Mouse (Mus musculus) heart, adult 9 months (tissue): ENCODE data around the gene Bnip3.
A peak's percentile ranks its signal among the peaks of the same experiment; 100 is the strongest.

Source experiments
- DNase-seq, 2 experiments: peaks; one replicate each; pipeline ENCODE4 v3.0.0; 2022; ENCODE audit warnings: low spot score in 2 of 2

Gene Bnip3

DNA sequence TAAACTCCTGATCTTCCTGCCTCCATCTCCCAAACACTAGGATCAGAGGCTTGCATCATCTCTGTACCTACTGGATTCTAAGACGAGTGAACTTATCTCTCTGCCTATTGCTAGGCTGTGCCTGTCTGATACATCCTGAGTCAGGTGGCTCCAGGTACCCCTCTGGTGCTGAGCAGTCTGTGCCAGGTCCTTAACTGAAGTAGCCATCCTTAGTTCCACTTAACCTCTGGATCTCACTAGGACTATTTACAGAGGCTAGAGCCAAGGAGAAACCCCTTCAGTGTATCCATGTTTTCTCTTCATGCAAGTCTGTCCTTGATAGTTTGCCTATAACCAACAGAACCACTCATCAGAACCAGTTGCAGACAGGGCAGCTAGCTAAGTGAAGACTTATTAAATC lies 2.9 kb downstream of the Bnip3 start:
- no peak for DNase-seq

DNA sequence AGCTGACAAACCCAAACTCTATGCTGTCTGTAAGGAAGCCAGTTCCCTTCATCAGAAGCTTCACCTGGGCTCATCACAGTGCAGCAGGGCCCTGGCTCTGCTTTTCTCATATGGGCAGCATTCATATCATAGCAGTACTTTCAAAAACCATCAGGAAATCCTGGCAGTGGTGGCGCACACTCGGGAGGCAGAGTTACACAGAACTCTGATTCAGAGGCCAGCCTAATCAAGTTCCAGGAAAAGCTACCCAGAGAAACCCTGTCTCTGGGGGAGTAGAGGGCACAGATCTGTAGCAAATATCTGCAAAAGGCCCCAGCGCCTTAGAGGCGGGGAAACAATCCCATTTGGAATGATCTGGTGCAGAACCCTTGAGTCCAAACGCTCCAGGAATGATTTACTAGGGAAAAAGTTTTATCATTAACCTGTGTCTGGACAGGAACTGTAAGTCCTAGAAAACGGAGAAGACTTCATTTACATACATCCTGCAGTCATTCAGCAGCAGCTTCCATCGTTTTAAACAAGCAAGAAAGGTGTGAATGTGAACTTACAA lies 5.4 kb downstream of the Bnip3 start:
- no peak for DNase-seq

DNA sequence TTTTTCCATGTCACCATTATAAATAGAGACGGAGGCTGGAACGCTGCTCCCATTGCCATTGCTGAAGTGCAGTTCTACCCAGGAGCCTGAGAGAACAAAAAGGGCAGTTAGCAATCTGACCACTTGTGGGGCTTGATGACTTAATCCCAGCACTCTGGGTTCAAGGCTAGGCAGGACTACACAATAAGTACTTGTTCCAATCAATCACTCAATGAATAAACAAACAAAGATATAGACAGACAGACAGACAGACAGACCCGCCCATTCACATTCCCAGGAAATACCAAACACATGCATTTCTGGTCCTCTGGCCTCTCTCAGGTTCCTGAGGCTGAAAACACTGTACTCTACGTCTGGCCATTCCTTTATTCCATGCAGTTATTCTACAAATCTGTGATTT lies 10.6 kb downstream of the Bnip3 start:
- DNase-seq, result no peak

DNA sequence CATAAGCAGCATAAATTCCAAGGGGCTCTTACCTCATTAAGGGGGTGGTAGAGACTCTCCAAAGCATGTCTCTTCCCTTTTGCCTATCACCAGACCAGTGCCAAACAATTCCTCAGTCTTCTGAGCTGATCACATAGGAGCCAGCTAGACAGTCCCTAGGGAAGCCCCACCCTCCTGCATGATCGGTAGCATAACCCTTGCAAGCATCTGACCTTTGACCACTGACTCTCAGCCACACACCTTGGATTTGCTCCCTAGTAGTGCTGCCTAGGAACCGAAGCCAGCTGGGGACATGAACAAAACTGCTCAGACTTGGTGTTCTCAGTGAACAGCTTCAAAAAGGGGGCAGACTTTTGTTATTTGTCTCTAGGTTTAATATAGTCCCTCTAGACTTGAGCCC lies 11.2 kb downstream of the Bnip3 start:
- no peak for DNase-seq

DNA sequence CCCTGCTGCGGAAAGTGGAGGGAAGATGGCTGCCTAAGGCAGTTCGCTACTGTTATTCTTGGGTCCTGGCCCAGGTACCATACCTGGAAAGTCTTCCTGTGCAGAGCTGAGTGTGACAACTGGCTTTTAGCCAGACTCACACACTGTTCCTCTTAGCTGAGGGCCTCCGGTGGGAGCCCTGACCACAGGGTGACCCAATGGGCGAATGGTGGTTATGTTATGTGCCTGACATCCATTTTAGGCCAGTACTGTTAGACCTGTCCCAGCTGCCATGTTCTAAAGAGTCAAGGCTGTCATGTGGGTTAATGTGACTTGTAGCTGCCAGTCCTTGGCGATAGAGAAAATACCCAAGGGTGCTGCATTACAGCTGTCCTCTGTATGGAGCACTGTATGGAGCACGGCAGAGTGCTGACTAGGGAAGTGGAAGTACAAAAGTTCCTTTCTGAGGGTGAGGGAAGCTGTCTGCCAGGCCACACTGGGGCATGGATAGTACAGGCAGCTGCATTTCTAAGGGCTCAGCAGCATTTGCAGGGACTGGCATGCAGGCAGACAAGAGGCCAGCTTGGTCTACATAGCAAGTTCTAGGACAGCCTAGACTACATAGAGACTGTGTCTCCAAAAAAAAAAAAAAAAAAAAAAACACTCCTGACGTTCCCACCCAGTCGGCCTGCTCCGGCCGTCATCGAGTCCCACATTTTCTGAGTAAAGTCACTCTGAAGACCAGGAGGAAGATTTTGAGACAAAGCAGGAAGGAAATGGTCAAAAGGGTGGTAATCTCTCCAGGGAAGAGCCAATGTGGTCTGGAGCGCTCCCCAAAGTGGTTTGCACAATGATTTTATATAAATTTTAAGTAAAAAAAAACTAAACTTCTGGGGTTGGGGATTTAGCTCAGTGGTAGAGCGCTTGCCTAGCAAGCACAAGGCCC lies 23.7 kb downstream of the Bnip3 start:
- no peak for DNase-seq

DNA sequence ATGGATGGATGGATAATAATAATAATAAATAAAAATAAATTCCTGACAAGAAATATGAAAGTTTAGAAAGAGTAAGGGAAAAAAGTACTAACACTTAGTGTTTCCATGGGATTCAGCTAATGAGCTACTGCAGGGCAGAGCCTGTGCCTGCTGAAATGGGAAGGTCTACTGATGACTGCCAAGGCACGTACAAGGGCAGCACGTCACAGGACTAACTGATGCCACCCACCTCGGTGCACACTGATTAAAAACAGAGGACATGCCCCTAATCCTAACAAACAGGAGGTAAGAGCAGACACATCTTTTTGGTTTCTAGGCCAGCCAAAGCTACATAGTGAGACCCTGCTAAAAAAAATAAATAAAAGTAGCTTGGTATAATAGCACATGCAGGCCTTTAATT lies 25.6 kb downstream of the Bnip3 start:
- no peak for DNase-seq

DNA sequence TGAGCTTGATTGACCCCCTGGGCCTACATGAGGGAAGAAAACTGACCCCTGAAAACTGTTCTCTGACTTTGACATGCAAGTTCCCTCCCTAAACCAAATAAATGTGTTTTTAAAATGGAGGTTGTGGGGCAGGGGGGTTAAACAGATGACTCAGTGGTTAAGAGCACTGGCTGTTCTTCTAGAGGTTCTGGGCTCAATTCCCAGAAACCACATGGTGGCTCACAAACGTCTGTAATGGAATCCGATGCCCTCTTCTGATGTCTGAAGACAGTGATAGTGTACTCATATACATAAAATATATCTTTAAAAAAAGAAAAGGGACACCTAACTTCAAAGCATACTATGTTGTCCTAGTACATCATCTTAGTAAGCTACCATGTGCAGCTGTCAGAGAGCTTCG lies 34.3 kb downstream of the Bnip3 start:
- DNase-seq, result no peak

DNA sequence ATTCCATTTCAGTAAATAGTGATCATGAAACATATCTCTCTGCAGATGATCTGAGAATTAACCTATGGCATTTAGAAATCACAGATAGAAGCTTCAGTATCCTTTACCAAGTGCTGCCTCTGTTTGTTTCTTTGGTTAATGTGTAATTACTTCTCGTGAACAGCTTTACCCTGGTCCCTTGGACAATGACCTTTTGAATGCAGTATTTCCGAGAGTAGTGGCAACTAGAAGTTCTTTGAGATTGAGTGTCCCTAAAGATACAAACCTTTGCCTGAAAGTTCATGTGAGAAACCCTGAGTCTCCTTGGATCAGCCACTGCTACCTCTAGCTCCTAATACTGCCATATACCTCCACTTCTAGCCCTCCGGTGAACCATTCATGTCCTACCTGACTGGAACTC lies 36.4 kb downstream of the Bnip3 start:
- no peak for DNase-seq

DNA sequence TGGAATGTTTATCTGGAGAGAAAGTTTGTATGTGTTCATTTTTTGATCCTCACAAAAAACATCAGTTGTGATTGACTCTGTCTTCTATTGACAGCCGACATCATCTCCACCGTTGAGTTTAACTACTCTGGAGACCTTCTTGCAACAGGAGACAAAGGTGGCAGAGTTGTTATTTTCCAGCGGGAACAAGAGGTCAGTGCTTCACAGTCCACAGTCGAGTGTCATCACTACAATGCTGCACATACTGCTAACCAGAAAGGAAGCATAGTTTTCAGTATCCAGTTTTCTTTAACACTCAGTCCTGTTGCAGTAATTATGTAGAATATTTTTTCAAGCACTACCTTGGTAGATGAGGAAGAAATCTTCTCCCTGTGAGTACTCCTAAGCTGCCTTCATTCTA lies 41.0 kb downstream of the Bnip3 start:
- no peak for DNase-seq

DNA sequence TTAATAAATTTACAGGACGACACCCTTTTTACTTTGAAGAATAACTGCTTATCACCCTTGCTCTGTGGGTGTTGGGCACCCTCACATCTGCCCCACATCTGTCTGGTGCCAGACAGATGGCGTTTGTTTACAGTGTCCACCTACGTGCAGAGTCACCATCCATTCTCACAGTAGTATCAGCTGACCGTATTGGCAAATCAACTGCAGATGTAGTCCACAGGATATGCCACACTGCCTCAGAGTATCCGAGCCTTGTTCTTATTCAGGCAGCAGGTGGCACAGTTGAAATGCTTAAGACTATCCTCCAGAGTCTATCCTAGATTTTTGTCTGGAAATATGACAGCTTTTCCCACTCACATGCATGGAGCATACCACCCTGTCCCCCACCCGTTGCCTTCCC lies 42.0 kb downstream of the Bnip3 start:
- DNase-seq, result no peak

DNA sequence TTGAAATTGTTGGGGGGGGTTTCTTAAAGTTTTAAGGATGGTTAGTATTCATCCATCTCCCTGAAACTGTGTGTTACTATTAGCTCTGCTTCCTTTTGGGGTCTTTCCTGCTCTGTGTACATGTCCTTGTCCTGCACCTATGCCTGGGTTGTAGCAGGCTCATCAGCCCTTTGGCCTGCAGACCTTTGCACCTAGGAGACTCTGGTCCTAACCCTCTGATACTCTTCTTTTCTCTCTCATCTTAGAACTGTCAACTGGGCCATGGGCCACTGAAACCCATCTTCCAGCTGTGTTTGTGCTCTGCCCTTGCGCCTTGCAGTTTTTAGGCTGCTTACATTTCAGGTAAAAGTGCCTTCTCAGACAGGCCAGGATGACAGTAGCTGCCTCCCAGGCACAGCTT lies 44.5 kb downstream of the Bnip3 start:
- DNase-seq, result no peak

DNA sequence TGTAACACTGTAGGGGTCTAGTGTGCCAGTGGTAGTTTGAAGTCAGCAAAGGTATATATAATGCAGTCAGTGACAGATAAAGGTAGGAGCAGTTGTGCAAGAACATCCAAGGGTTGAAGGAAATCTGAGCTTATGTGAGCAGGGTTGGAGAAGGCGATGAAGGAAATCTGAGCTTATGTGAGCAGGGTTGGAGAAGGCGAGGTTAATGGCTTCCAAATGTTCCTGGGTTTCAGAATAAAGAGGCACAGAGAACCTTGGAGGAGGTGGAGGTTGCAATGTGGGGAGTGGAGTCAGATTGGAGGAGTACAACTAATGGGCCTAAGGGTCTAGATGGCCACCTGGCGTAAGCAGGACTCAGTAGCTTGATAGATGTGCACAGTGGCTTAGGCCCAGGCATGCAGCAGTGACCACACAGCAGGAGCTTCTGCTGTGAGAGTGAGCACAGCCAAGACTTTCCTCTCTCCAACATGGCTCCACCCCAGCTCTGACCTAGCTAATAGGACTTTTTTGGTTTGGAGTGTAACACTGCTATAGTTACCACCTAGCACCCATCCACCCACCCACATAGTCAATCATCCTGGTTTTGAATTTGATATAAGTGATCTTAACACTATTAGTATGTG lies 45.3 kb downstream of the Bnip3 start:
- DNase-seq, result no peak

DNA sequence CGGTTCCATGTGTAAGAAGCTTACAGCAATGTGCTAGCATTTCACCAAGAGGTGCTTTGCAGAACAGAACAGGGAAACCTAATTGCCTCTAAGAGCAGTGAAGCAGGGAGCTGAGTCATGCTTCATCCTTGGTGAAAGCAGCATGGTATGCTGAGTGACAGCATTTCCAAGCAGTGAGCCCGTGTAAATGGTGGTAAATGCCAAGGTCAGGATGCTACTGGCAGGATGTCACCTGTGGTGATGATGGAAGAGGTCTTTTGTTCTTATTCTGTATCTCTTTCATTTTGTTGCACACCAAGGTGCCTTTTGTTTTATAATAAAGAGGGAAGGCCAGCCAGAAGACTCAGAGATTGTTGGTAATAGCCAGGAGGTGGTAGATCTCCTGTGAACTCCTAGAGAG lies 52.6 kb downstream of the Bnip3 start:
- DNase-seq, result no peak

DNA sequence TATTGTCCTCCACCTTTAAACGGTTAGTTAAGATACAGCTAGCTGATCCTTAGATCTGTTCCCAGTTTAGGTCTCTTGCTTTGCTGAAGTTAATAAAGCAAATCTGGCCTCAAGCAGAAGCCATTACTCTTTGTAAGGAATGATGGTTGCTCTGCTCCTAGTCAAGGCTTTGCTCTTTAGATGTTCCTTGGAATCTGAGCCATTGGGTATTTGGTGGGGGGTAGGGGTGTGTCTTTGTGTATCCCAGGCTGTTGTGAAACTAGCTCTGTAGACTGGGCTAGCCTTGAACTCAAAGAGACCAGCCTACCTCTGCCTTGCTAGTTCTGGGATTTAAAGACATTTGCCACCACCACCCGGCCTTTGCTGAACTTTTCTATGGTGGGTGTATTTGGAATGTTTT lies 55.1 kb downstream of the Bnip3 start:
- DNase-seq, result no peak

DNA sequence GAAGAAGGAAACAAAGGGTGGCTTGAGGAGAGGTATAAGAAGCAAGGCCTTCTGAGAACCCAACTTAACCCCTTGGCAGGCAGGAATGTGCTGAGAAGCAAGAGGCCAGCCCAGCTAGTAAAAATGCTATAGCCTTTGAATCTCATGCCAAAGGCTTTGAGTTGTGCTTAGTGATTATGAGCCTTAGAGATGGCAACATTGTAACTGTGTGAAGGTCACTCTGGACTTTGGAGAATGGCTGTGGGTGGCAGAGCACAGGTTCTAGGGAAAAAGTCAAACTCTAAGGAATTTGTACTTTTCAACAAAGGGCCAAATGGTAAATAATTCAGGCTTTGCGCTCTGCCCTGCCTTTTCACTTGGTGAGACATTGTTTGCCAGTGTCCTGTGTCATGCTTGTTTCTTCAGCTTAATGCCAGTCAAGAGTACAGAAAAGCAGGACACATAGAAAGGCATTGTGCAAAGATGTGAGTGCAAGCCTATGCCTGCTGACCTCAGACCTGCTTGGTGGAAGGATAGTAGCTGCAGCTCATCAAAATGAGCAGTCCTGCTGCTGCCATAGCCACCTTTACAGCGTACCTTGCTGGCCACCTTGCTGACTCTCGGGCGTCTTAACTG lies 55.8 kb downstream of the Bnip3 start:
- no peak for DNase-seq

DNA sequence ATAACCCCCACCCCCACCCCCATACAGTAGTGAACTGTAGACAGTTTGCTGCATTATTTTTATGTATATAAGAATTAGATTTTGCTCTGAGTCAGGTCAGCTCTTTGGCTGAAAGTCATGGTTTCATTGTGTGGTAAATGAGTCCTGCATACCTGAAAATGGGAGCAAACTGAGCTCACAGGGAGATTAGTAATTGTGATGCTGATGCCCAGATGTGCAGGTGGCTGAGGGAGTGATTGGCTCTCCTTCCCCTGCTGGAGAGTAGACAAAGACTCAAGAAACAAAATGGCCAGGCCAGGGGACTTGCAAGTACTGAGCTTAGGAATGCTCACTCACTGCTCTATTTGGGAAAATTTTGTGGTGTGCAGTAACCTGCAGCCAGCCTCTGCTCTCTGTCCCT lies 59.2 kb downstream of the Bnip3 start:
- no peak for DNase-seq

DNA sequence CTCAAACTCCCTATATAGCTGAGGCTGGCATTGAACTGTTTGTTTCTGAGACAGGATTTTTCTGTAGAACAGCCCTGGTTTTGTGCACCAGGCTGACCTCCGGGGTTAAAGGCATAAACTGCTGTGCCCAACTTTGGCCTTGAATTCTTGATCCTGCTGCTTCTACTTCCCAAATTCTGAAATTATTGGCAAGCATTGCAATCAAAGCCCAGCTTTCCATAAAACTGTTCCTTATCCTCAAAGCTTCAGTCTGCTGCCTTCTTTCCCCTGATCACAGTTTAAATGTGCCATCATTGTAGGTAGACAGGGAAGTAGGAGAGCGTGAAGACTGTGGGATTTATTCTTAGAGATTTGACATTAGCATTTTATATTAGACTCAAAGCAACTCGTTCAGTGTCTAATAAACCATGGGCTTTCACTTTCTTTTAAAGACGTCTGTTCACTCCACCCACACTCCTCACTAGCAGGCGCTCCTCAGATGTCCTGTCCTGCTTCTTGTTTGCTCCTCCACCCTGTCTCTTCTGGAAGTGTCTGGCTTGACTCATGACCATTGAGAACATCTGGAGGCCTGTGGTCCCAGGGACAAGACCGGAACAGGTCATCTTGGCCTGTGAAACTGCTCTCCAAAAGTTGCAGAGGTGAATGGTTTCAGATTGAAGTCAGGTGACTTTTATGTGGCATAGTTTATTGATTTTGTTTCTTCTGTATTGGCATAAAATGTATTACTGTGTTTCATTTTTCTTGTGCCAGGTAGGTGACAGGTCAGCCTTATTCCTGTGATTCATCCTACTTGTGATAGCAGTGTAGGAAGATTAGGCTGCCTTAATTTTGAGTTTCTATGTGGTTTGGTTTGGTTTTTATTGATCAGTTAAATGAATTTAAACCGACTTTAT lies 61.0 kb downstream of the Bnip3 start:
- no peak for DNase-seq

DNA sequence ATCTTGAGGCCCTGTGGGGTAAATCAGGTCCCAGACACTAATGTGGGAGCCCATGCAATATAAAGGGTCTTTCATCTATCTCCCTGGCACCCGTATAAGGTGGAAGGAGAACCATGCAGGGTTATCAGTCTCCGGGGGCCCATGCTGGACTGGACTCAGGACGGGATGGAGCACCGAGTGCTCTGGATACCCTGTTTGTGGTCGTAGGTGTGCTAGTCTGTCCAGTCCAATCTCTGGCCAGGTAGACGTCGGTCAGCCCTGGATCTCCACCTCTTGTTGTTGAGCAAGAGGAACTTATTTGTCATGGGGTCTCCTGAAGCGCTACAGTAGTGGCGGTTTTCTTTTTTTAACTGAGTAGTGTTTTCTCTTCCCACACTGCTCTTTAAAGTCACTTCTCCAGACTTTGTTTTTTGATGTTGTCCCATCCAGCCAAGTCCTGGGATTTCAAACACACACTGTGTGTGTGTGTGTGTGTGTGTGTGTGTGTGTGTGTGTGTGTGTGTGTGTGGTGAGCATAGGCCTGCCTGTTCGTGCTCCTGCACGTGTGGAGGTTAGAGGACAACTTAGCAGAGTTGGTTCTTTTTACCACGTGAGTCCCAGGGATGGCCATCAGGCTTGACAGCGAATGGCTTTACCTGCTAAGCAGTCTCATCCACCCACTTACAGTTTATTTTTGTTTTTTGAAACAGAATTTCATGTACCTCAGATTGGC lies 61.8 kb downstream of the Bnip3 start:
- DNase-seq, result no peak

DNA sequence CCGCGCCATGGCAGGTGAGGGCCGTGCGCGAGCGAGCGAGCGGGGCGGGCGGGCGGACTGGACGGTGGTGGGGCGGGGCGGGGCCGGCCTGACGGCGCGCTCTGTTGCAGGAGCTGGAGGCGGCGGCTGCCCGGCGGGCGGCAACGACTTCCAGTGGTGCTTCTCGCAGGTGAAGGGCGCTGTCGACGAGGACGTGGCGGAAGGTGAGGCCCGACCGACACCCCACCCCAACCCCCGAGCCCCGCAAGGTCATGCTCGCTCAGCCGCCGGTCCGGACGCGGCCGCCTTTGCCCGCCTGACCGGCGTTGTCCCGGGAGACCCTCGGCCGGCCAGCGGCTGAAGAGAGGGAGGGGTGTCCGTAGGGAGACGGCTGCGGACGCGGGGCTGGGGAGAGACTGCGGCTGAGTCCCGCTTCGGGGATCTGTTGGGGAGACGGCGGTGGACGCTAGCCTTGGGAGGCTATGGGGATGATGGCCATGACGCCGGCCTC lies 62.8 kb downstream of the Bnip3 start:
- no peak for DNase-seq

DNA sequence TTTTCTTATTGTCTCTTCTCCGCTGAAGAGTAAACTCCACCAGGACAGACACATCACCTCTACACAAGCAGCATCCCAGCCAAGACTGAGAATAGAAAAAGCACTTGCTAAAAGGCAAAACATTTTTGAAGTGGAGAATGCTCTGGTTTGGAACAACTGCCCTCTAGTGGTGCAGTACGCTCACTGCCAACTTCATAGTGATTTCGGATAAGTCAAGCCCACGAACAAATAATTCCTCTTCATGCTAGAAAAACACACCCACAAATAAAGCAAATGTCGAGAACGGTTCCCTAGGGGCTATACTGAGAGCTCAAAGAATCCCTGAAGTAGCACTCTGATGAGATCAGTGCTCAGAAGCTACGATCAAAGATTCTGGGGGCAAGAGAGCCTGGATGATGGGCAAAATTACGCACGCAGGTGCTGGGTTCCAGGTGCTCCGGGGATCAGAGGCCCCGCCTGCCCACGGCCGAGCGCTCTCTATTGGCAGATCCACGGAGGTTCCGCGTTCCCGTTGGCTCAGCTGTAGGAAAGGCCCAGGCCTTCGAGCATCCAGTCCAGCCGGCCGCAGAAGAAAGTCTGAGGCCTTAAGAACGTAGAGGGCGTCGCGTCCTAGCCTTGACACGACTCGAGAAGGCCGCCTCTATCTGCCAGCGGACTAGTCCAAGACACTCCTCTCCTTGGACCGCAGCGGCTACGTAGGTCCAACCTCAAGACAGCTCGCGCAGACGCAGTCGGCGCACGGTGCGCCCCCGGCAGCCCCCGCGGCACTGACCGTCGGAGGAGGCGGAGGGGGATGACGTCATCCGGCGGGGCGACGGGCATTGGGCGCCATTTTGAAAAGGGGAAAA lies 63.6 kb downstream of the Bnip3 start, which contains the start of the genes Ppp2r2d and Mapk1ip1:
TSS of gene Ppp2r2d (plus strand) at position 536 of the 848 bp plus-strand sequence.
TSS of gene Mapk1ip1 (minus strand) at position 730 of the 848 bp plus-strand sequence.
- peak; percentile 96 to 97 for DNase-seq
